Mouse (Mus musculus): Measurements from ENCODE around the gene 4921517D22Rik.
"Not testable (repeated sequence)": the region's sequence is repeated elsewhere in the genome, so short reads cannot be mapped to it uniquely, and the experiment has no call there.

The 4921517D22Rik gene

DNA sequence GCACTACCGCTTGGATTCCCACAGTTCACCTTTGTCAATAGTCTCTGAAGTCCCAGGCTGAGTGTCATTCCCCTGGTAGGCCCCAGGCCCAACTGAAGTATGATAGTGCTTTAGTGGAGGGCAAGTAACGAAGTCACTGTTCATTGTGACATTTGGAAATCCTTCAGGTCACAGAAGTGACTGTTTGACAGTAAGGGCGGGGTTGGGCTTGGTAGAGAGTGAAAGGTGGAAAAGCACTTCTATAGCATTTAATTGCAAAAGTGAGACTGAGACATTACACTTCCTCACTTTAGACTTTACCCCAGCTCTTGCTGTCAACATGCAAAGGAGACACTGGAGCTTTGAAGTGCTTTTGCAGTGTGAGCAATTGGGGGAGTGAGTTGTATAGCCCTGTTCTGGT lies at the start of gene 4921517D22Rik:
TSS of gene 4921517D22Rik (minus strand) at position 101 of the 400 bp plus-strand sequence.
- DNase-seq: no peak

DNA sequence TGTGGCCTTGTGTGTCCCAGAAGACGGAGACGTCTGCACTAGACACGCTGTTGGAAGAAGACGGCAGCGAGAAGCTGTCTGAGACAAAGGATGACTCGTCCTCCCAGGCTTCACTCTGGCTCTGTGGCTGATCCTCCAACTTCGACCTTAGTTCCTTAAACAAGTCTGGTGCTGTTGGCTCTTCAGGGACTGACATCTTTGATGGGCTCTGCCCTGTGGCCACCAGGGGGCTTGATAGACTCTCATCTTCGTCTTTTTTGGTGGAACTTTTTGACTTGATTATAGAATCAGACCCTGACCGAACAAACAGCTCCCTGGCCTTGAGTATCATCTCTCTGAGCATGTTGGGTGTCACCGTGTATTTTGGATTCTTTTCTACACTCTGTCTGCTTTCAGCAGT lies 47.8 kb upstream of the 4921517D22Rik start:
- DNase-seq: no peak

DNA sequence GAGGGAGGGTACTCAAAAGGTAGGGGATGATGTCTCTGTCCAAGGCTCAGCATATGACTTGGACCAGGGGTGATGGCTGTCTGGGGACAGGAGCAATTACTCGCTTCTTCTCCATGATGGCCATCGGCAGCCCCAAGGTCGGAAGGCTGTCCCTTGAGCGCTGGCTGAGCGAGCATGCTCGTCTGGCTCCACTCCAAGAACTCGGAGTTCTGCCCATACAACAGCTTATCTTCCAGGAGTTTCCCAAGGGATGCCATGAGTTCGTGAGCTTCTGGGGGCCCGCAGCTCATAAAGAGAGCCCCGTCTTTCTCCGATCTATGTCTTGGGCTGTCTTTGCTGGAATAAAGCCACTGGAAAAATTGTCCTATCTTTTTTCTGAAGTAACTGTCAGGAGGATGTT lies 47.2 kb upstream of the 4921517D22Rik start:
- DNase-seq: no peak

DNA sequence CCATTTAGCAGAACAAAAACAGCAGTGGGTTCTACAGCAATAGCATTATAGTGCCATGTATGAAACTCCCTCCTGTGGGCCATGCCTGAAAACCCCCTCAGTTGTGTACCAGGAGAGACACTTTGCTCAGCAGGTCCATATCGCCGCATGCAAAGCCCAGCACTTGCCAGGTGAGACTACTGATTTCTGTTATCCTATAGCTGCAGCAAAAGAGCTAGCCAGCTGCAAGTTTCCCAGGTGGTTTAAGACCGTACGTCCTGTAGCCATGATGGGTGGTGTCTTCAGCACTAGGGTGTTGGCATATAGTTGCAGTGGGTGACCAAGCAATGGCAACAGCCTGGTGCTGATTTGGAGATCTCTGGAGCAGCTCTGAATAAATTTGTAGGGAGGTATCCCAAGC lies 45.5 kb upstream of the 4921517D22Rik start:
- DNase-seq: no peak

DNA sequence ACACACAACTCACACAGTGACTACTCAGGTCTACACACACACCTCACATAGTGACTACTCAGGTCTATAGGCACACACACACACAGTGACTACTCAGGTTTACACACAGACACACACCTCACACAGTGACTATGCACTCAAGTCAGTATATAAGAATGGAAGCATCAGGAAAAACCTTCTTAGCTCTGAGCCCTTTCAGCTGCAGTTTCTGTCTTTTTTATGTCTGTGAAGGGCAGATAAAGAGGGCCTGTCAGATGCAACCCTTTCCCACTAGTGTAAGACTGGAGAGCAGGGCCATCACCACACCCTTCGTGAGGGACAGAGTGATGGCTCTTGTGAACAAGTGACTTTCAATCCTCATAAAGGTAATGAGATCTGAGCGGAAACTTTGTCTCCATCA lies 44.5 kb upstream of the 4921517D22Rik start:
- DNase-seq: no peak

DNA sequence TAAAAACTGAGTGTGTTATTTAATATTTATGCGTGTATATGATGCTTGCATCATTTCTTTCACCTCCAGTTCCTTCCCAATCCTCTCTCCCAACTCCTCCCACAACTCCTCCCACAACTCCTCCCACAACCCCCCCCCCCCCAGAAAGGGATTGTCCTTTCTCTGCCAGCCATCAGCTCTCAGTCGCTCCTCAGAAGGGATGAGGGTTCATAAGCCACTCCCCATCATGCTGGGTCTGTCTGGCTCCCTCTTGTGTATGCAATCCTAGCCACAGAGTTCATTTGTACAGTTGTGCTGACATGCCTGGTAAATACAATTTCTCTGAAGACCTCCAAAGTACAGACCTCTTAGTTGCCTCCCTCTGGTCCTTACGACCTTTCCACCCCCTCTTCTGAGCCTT lies 41.3 kb upstream of the 4921517D22Rik start:
- DNase-seq: no peak

DNA sequence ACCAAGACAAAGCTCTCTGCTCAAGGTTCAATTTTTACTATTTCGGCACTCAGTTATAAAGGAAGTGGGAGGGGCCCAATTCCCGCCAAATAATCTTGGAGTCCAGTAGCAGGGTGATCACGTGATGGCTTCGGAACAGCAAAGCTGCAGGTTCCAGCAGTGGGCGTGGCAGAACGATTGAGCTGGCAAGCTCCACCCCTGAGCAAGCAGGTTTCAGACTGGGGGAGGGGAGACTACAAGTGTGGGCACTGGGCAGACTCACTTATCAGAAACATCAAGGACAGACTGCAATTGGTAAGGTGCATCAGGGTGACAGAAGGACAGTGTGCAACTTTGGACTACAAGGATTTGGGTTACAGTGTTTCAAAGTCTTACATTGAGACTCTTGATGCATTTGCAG lies 40.4 kb upstream of the 4921517D22Rik start:
- not testable (repeated sequence) for DNase-seq

DNA sequence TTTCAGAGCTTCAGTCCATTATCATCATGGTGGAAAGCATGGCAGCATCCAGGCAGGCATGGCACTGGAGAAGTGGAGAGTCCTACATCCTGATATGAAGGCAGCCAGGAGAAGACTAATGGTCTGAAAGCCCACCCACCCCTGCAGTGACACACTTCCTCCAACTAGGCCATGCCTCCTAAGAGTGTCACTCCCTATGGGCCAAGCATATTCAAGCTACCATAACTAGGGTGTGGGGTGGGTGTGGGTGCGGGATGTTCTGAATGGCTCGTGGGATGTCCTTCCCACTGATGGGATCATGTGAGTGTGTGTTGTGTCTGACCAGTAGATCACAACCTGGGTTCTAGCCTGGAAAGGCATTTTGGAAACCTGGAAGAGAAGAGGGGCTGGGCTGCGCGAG lies 40.0 kb upstream of the 4921517D22Rik start:
- no peak for DNase-seq

DNA sequence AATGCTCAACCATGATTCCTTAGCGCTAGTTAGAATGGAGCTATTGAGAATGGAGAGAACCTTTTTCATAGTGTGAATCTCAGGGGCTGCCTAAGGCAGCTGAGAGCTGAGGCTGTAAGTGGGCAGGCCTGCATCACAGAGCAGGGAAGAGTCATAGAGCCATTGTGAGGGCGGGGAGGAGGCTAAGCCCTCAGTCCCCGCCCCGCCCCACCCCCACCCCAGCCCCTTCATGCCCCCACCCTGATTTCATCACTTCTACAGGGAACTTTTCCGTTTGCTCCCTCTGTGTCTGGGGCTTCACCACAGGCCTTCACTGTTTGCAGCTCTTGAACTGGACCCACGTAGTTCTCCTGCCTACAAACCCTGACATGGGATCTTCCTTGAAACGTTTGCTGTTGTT lies 37.7 kb upstream of the 4921517D22Rik start, which contains the start of gene Spata31d1d:
TSS of gene Spata31d1d (minus strand) at position 101 of the 400 bp plus-strand sequence.
- no peak for DNase-seq

DNA sequence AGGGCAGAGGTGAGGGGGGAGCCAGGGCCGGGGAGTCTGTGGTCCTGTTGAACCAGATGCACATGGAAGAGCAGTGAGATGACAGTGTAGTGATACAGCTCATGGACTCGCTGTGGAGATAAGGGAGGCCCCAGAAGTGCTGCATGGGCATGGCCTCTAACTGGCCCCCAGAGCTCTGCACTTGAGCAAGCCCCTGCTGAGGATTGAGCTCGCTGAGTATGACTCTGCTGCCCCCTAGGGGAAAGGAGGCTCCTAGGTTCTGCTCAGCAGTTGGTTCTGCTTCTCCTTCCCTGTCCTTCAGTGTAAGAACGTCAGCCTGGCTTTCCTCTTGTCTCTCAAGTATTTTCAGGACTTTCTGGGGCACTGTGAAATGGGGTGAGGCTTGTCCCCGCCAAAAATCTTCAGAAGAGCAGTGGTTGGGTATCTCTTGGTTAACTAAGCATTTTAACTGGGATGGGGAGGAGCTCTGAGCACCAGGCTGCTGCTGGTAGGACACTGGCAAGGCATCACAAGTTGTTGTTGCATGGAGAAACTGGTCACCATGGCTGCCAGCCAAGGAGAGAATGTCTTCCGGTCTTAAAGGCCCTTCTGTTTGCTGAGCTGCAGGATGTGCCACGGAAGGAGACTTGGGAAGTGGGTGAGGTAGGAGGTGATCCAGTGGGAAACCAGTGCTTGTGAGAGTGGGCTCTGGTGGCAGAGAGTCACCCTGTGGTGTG lies 34.6 kb upstream of the 4921517D22Rik start:
- peak; percentile 83 to 85 for DNase-seq

DNA sequence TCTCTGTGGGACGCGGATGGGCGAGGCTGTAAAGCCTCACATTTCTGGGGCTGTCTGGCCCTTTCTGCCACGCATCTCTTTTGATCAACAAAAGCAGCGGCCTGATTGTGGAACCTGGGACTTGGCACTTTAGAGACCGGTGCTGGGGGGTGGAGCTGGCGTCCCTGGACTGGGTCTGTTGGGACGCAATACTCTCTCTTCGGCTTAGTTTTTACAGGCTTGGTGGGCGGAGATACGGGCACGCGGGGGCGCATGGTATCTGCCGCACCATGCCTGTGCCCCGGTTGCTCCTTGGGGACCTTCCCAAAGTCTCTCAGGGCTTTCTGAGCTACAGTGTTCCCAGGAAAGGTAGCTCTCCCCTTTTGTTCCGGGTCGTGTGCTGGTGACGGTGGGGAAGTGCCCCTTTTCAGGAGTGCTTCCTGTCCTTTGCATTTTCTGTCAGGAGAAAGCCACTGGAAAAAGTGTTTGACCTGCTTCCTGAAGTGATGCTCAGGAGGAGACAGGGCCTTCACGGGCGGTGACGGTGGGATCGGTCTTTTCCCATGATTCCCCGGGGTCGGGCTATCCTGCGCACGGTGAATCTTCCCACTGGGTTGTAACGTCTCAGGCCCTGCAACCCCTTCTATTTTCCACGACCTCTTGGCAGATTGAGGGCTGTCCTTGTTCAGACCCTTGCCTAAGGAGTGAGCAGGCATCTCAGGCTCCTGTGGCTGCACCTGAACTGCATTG lies 32.4 kb upstream of the 4921517D22Rik start:
- DNase-seq: no peak

DNA sequence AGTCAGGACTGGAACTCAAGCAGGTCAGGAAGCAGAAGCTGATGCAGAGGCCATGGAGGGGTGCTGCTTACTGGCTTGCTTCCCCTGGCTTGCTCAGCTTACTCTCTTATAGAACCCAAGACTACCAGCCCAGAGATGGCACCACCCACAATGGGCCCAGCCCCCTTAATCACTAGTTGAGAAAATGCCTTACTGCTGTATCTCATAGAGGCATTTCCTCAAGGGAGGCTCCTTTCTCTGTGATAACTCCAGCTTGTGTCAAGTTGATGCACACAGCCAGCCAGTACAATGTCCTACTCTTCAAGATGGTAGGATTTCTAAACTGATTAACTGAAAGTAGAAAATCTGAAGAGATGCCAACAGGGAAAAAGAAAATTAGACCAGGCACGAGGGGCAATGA lies 28.2 kb upstream of the 4921517D22Rik start:
- not testable (repeated sequence) for DNase-seq

DNA sequence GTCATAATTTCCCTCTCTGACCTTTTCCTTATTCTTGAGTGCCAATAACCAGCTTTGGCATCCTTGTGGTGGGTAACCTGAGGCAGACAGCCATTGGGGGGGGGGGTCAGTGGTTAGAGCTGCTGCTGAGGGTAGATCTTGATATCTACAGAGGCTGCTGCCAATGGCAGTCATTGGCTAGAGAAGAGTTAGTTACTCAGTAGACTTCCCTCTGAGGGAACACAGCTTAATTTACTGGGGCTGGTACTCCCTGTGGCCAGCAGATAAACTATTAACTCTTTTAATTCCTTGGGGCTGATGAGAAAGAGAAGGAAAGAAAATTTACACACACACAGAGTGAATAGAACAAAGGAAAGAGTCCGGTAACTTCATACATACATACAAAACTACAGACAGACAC lies 25.6 kb upstream of the 4921517D22Rik start:
- DNase-seq: no peak

DNA sequence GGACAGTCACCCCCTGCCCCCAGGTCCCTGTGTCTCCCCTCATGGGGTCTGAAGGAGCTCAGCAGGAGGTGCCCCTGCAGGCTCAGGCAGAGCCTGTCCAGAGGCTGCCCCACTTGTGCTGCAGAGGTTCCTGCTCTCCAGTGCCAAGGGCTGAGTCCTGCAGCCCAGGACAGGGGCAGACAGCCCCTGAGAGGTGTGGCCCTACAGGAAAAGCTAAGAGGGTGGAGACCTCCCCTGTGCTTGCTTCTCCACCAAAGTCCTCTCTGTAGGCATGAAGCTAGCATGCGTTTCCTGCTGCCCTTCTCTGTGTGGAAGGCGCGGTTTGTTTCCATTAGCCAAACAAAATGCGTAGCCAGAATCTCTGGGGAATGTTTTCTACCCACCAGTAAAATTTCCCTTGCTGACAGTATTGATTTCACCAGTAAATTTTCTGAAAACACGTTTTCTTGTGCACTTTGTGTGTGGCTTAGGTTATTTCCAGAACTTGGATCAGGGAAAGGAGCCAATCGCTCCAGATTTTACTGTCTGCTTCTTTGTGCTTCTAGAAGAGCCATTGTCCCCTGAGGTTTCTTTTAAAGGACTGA lies 25.0 kb upstream of the 4921517D22Rik start:
- not testable (repeated sequence) for DNase-seq

DNA sequence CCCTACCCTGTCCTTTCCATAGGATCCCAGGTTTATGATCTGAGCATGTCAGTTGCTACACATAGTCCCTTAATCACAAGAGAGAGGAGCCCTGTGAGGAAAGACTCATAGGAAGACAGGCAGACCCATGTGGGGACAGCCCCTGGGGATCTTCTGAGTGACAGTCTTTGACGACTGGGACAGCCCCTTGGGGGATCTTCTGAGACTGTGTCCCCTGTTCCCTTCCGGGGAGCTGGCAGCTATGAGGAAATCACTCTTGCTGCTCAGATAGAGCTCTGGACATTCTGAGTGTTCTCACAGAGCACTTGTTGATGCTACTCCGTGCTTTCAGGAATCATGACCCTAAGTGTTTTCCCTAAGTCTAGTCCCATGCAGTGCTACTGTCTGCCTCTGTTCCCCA lies 19.8 kb upstream of the 4921517D22Rik start:
- DNase-seq: no peak

DNA sequence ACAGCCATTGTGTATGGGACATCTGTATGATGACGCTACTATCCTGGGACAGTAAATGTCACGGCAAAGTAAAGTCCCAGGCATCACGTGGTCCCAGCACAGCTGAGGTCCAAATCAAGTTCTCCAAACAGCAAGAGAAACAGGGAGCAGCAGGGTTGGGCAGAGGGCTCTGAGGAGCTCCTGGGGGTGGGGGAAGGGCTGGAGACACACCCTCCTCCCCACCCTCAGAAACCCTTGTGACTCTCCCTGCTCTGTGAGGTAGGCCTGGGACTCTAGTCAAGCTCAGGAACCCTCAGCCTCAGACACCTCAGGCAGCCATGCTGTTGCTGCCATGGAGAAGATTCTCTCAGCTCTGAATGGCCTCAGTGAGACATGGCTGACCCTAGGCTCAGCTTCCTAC lies 18.1 kb upstream of the 4921517D22Rik start, which contains the start of gene Spata31d1b:
TSS of gene Spata31d1b (plus strand) at position 301 of the 400 bp plus-strand sequence.
- not testable (repeated sequence) for DNase-seq

DNA sequence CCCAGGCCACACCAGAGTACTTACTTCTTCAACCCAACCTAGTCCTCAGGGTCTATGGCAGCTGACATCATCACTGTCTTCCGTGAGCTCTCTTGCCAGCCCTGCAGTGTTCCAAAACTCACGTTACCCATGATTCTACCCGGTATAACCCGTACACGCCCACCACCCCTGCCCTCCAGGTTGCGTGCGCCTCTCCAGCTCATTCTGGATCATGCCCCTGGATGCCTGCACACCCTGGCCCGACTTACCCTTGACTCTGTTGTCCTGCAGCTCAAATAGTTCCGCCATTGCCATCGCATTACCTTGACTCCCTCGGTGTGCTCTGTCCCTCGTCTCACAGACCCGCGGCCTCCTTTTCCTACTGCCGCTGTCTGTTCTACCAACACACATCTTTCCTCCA lies 16.3 kb upstream of the 4921517D22Rik start, which contains the start of gene Spata31d1a:
TSS of gene Spata31d1a (minus strand) at position 101 of the 400 bp plus-strand sequence.
- no peak for DNase-seq

DNA sequence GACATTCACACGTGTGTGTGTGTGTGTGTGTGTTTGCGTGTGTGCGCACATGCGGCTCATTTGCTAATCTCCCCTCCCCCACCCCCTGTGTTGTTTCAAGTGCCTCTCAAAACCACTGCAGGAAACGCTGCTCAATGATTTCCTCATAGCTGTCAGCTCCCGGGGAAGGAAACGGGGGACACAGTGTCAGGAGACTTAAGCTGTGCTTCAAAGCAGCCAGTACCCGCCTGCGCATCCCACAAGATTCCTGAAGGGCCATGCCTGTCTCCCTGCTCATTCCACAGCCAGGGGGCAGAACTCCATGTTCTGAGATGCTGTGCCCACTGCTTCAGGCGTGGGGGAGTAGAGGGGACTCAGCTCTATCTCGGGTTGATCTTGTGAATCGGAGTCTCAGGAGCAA lies 10.7 kb upstream of the 4921517D22Rik start:
- DNase-seq: no peak

DNA sequence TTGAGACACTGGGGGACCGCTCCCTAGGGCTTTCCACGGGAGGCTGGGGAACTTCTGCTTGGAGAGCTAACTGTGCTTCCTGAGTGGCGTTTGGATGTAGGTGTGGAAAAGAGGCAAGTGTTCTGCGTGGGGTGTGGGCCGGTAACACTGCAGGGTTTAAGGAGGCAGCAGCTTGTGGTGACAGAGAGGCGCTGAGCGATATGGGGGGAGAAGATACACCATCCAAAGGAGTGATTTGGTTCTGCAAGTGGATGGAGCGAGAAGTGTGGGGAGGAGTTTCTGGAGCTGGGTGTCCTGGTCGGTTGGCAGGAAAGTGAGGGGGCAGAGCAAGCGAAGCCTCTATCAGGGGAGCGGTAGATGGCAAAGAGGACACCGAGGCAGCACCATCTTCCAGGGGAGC lies 9.6 kb upstream of the 4921517D22Rik start:
- DNase-seq: no peak

DNA sequence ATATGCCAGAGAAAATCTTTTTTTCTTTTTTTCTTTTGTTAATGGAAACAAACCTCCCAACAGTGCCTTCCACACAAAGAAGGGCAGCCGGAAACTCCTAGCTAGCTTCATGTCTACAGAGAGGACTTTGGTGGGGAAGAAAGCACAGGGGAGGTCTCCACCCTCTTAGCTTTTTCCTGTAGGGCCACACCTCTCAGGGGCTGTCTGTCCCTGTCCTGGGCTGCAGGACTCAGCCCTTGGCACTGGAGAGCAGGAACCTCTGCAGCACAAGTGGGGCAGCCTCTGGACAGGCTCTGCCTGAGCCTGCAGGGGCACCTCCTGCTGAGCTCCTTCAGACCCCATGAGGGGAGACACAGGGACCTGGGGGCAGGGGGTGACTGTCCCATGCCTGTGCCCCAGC lies 6.2 kb upstream of the 4921517D22Rik start:
- DNase-seq: not testable (repeated sequence)

DNA sequence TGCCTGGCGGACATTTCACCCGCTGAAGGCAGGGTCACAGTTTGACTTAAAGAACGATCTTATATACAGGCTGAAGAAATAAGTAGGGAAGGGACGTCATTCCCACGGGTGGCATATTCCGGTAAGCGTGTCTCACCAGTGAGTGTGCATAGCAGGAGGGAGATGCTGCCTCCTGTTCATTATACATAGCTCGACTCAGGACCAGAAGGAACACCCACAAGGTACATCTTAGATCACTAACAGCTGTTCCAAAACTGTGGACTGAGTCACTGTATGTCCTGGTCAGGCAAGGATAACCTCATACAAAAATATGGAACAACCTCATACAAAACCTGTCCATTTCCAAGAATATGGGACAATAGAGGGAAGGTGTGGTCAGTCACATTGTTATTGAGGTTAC lies 5.2 kb upstream of the 4921517D22Rik start:
- no peak for DNase-seq

DNA sequence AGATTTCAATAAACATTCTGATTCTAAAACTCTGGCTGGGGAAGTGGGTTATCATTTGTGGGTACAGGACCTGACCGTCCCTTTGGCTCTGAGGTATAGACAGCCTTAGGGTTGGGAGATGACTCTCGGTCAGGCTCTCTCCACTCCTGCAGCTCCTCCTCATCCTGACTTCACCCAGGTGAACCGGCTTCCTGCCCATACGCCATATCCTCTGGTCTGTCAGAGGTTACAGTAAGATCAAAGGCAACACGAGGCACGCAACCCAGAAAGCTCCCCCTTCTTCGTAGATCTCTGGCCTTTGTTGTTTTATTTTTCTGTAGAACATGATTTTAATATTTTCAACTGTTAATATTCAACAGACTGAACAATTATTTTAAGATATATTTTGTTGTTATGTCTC lies 1.9 kb upstream of the 4921517D22Rik start:
- no peak for DNase-seq

DNA sequence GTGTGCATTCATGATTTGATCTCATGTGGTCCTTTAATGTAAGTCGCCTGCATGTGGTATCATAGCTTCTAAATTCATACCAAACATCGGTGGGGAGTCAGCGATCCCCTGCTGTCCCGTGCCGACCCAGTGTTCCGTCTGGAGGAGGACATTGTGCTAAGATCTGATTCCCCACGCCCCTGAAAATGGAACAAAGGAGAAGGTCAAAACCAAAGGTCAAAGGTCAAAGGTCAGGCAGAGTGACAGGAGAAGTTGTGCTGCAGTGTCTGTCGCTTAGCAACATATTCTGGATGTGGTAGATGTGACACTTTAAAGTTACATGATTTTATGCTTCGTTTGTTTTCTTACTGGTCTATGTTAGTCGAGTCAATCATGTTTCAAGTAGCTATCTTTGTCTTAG lies 2.4 kb downstream of the 4921517D22Rik start:
- DNase-seq: no peak

DNA sequence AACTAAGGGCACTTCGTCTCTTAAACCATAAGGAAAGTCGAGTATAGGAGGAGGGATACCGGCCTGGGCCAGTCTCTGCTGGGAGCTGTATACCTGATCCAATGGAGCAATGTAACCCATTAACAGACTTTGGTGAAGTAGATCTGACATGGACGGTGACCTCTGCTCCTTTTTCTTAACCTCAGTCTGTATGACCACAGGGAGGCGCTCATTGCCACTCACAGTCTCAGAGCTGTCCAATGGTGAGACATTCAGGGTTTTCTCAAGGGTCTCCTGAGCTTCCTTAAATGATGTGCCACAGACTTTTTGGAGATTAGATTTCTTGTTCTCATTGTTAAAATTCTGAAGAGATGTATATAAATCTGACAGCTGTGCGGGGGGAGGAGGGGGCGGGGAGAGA lies 3.3 kb downstream of the 4921517D22Rik start:
- no peak for DNase-seq

Data from cerebellum, adult 18-20 months (tissue).